Mouse (Mus musculus) cortical plate, adult 2 months (tissue): ENCODE data around the gene Lair1.

Experiments used
- CTCF ChIP-seq: fragments of 200-500 bp; IDR thresholded peaks from 2 replicates; pipeline ENCODE4 v1.5.1; 2011; ENCODE audit warnings: mild to moderate bottlenecking, control low read depth, low read length; ENCODE audit not compliant: insufficient read depth; ENCODE audit errors: extremely low read depth
- POLR2A ChIP-seq: fragments of 200-500 bp; IDR thresholded peaks from 2 replicates; pipeline ENCODE4 v1.6.1; 2011; ENCODE audit warnings: mild to moderate bottlenecking, low read length, control low read depth; ENCODE audit not compliant: insufficient read depth; ENCODE audit errors: extremely low read depth

DNA sequence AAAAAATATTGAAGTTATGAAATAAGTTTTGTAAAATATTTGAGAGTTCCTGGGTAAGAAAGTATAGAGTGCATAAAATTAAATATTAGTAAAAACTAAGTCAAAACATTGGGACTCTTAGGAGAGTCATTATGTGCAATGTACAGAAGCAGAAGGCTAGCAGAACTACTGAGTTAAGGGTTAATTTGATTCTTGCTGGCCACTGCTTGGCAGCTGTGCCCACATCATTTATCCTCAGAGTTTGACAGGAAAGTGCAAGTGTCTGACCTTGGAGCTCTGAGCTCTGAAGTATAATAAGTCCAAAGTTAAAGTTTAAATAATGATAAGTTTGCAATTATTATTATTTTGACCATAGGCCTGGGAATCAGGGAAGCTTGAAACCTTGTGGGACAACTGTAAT is 18.7 kb upstream of the Lair1 start:
- TF ChIP-seq CTCF (no peak), POLR2A (no peak)
